Mouse (Mus musculus) C2C12 (cell line): ENCODE data around the gene C77080. TPM values are rescaled to one million over a fixed set of nuclear protein-coding genes. Genes with fewer than 3 reads are reported as not detected.

Experiments used
- H3K27me3 ChIP-seq: one replicate; pipeline ENCODE4 v1.6.1; 2011; ENCODE audit not compliant: control insufficient read depth, insufficient read depth, insufficient read length
- H3K36me3 ChIP-seq: one replicate; pipeline ENCODE4 v1.6.1; 2011; ENCODE audit not compliant: control insufficient read depth, insufficient read depth
- H3K4me3 ChIP-seq: one replicate; pipeline ENCODE4 v1.5.1; 2011; ENCODE audit warnings: mild to moderate bottlenecking, control low read depth; ENCODE audit not compliant: poor library complexity, insufficient read depth, severe bottlenecking
- H3K79me2 ChIP-seq: one replicate; pipeline ENCODE4 v1.6.1; 2011; ENCODE audit not compliant: control insufficient read depth, insufficient read depth
- H3K79me3 ChIP-seq: one replicate; pipeline ENCODE4 v1.6.1; 2011; ENCODE audit warnings: low read depth, control low read depth
- H3ac ChIP-seq: one replicate; pipeline ENCODE3; 2011; ENCODE audit warnings: low read depth; ENCODE audit not compliant: control insufficient read depth, insufficient read length
- CEBPB ChIP-seq: IDR thresholded peaks from one replicate; pipeline ENCODE4 v1.6.1; 2011; ENCODE audit warnings: low read depth, mild to moderate bottlenecking, control low read depth, moderate library complexity
- CTCF ChIP-seq: IDR thresholded peaks from one replicate; pipeline ENCODE4 v1.5.1; 2011; ENCODE audit not compliant: control insufficient read depth, insufficient read depth, insufficient read length
- FOSL1 ChIP-seq: IDR thresholded peaks from one replicate; pipeline ENCODE4 v1.8.0; 2011; ENCODE audit warnings: mild to moderate bottlenecking, low read length; ENCODE audit not compliant: poor library complexity, insufficient read depth, severe bottlenecking
- MAX ChIP-seq: IDR thresholded peaks from one replicate; pipeline ENCODE4 v1.6.1; 2011; ENCODE audit warnings: mild to moderate bottlenecking, control low read depth
- MYOD1 ChIP-seq: IDR thresholded peaks from one replicate; pipeline ENCODE4 v1.6.1; 2011; ENCODE audit warnings: low read depth; ENCODE audit not compliant: control insufficient read depth, insufficient read length
- MYOG ChIP-seq: IDR thresholded peaks from one replicate; pipeline ENCODE4 v1.6.1; 2011; ENCODE audit not compliant: control insufficient read depth, insufficient read length; ENCODE audit errors: extremely low read depth
- USF1 ChIP-seq: IDR thresholded peaks from one replicate; pipeline ENCODE4 v1.6.1; 2011; ENCODE audit warnings: low read depth, mild to moderate bottlenecking, control low read depth, moderate library complexity
- long read RNA-seq, 2 experiments: library from polyadenylated mRNA; unstranded; transcript quantifications; one replicate each; pipeline ENCODE4 v2.0.0; 2019 to 2020
- polyA plus RNA-seq: library from polyadenylated mRNA; unstranded; fragments of >200 nt; fragmentation: generic; extraction: Trizol; gene quantifications from one replicate; pipeline ENCODE4 v1.2.1, GENCODE M21; 2012; ENCODE audit warnings: missing spikeins

C77080 gene
- polyA plus RNA-seq = 30.1 TPM
- long read RNA-seq, experiment 1, partial matches to known transcripts = 5 of 14 reads
- long read RNA-seq, experiment 1, other reads (novel, unspliced or antisense) = 9 of 14 reads
- long read RNA-seq, experiment 2, full-length matches to known transcripts = 2 of 23 reads
- long read RNA-seq, experiment 2, partial matches to known transcripts = 13 of 23 reads
- long read RNA-seq, experiment 2, other reads (novel, unspliced or antisense) = 8 of 23 reads

DNA sequence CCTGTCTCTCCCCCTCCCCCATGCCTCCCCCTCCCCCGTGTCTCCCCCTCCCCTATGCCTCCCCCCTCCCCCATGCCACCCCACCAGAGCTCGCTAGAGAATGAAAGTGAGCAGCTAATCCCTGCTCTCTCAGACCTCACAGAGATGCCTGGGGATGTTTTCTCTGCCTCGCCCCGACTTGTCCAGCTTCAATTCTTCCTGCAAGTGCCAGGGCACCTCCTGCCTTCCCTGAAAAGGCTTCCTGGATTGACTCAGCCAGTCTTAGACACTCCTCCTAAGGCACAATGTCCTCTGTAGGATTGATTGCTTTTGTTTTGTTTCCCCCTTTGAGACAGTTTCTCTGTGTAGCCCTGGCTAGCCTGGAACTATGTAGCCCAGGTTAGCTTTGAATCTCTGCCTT is at the start of gene C77080:
Gene C77080 (minus strand): TSS at position 209 of the 400 bp plus-strand sequence.
- no peaks in the 10 kb centered on the region for H3K79me3 ChIP-seq
- TF ChIP-seq FOSL1 (no peak), MAX (no peak), CEBPB (no peak), MYOD1 (no peak), CTCF (no peak), USF1 (no peak), MYOG (no peak)
- H3K27me3 ChIP-seq = no peaks in the 10 kb centered on the region
- H3K36me3 ChIP-seq = no peaks in the 10 kb centered on the region
- H3K79me2 ChIP-seq = peaks cover 9% of the 10 kb centered on the region
- peak within 1 kb of the TSS; percentile 50 for H3ac ChIP-seq
- H3K4me3 ChIP-seq = peak within 1 kb of the TSS; percentile 12

DNA sequence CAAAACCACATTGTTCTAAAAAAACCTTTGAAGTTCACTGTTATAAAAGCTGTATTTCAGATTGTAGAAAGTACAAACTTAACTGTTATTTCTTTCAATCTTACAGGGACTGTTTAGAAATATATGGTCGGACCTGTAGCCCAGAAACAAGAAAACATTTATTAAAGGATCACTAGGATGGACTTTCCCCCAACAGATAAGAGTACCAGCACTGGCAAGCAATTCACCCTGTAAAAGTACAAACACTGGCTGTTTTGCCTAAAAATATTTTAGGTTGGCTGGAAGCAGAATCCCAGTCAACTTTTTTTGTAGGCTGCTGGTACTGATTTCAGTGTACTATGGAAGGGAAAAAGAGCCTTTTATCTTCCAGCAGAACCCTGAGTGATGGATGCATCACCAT is 46.7 kb upstream of the C77080 start:
- Histone ChIP-seq H3K27me3 (no peaks in the 10 kb centered on the region), H3K4me3 (no peak overlapping the region), H3K79me2 (peaks cover 36% of the 10 kb centered on the region), H3K36me3 (peaks cover 84% of the 10 kb centered on the region), H3ac (no peak overlapping the region), H3K79me3 (peaks cover 17% of the 10 kb centered on the region)
- TF ChIP-seq CTCF (no peak), MYOG (no peak), USF1 (no peak), MYOD1 (no peak), CEBPB (no peak), MAX (no peak), FOSL1 (no peak)

DNA sequence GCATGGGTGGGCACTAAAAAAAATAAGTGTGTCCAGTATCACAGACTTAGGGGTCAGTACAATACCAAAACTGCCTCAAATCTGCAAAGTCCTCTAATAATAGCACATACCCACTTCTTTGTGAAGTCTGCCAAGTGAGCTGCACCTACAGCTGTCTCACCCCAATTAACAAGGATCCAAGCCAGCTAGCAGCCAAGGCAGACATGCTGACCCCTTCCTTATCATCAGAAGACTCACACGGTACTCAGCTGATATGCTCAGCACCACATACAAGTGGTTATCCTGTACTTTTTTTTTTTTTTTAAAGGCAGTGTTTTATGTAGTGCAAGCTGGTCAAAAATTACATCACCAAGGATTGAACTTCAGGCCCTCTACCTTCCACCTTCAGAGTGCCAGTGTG is 43.1 kb upstream of the C77080 start:
- H3K79me2 ChIP-seq = peaks cover 5% of the 10 kb centered on the region
- peaks cover 60% of the 10 kb centered on the region for H3K36me3 ChIP-seq
- TF ChIP-seq MAX (no peak), MYOG (no peak), MYOD1 (no peak), FOSL1 (no peak), CTCF (no peak), USF1 (no peak), CEBPB (no peak)
- H3K4me3 ChIP-seq = no peak overlapping the region
- no peaks in the 10 kb centered on the region for H3K27me3 ChIP-seq
- no peaks in the 10 kb centered on the region for H3K79me3 ChIP-seq
- H3ac ChIP-seq = no peak overlapping the region

DNA sequence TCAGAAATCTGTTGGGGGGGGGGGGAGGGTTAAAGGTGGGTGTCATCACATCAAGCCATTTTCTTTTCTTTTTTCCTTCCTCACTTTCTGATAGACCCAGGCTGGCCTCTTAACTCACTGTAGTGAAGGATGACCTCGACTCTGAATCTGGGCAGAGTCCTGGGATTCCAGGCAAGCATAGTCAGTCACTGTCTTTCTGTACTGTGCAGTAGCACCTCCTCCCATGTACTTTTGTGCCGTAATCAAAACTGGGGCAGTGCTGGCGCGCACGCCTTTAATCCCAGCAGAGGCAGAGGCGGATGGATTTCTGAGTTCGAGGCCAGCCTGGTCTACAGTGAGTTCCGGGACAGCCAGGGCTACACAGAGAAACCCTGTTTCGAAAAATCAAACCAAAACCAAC is 42.6 kb upstream of the C77080 start:
- no peak overlapping the region for H3ac ChIP-seq
- H3K79me3 ChIP-seq = peaks cover under 1% of the 10 kb centered on the region
- TF ChIP-seq MAX (no peak), CEBPB (no peak), FOSL1 (no peak), USF1 (no peak), MYOD1 (no peak), MYOG (no peak), CTCF (no peak)
- H3K4me3 ChIP-seq = no peak overlapping the region
- peaks cover 57% of the 10 kb centered on the region for H3K36me3 ChIP-seq
- H3K79me2 ChIP-seq = peaks cover 5% of the 10 kb centered on the region
- no peaks in the 10 kb centered on the region for H3K27me3 ChIP-seq

DNA sequence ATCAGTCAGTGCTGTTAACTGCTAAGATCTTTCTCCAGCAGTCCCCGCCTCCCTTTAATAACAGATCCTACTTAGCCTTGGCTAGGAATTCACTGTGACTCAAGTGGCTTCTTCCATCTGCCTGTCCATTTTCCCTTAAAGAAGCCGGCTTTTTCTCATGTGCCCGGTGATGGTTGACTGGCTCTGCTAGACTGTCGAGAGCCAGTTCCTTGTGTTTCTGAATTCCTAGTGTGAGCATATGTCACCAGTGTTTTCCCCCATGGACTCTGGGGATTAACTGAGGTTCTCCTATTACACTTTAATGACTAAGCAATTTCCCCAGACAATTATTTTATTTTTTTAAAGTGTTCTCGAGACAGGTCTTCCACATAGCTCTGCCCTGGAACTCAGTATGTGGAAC is 42.2 kb upstream of the C77080 start:
- TF ChIP-seq FOSL1 = no peak
- TF ChIP-seq CTCF = no peak
- no peak for TF ChIP-seq MYOD1
- TF ChIP-seq USF1 = no peak
- TF ChIP-seq CEBPB = no peak
- no peak for TF ChIP-seq MYOG
- H3ac ChIP-seq = no peak overlapping the region
- no peaks in the 10 kb centered on the region for H3K27me3 ChIP-seq
- H3K36me3 ChIP-seq = peaks cover 53% of the 10 kb centered on the region
- peaks cover 1% of the 10 kb centered on the region for H3K79me3 ChIP-seq
- H3K79me2 ChIP-seq = peaks cover 1% of the 10 kb centered on the region
- H3K4me3 ChIP-seq = no peak overlapping the region
